Mouse (Mus musculus) embryonic facial prominence, embryonic 10.5 days (tissue): ENCODE measurements at regions not wholly inside any gene's neighbourhood (a gene's known extent, or its start where the extent isn't known, plus 50 kb on each side); places are given as distances from the start of the nearest gene placed in this dataset.

ENCODE experiments used
- DNase-seq: peaks from one replicate; pipeline ENCODE4 v3.0.0-alpha.2; 2017; ENCODE audit warnings: low spot score
- H3K27ac ChIP-seq: fragments of 300-500 bp; sonication (generic); replicated peaks from 2 replicates; pipeline ENCODE4 v1.5.1; 2016; ENCODE audit warnings: mild to moderate bottlenecking
- H3K27me3 ChIP-seq: fragments of 300-500 bp; sonication (generic); replicated peaks from 2 replicates; pipeline ENCODE4 v1.6.1; 2016; ENCODE audit warnings: low read depth, mild to moderate bottlenecking; ENCODE audit not compliant: poor library complexity, severe bottlenecking
- H3K36me3 ChIP-seq: fragments of 300-500 bp; sonication (generic); replicated peaks from 2 replicates; pipeline ENCODE4 v1.6.1; 2016; ENCODE audit warnings: mild to moderate bottlenecking, moderate library complexity
- H3K4me1 ChIP-seq: fragments of 300-500 bp; sonication (generic); 2 replicates; pipeline ENCODE4 v1.6.1; 2016
- H3K4me3 ChIP-seq: fragments of 300-500 bp; sonication (generic); 2 replicates; pipeline ENCODE4 v1.5.1; 2016; ENCODE audit warnings: mild to moderate bottlenecking, moderate library complexity
- H3K9me3 ChIP-seq: fragments of 300-500 bp; sonication (generic); 2 replicates; pipeline ENCODE4 v1.6.1; 2016; ENCODE audit warnings: mild to moderate bottlenecking
- WGBS: fragments of 180-500 bp; shearing (Covaris S2); methylation state at CpG from one replicate; pipeline ENCODE4 v1.1.7; 2016; 5-methylcytosine and 5-hydroxymethylcytosine counted together

DNA sequence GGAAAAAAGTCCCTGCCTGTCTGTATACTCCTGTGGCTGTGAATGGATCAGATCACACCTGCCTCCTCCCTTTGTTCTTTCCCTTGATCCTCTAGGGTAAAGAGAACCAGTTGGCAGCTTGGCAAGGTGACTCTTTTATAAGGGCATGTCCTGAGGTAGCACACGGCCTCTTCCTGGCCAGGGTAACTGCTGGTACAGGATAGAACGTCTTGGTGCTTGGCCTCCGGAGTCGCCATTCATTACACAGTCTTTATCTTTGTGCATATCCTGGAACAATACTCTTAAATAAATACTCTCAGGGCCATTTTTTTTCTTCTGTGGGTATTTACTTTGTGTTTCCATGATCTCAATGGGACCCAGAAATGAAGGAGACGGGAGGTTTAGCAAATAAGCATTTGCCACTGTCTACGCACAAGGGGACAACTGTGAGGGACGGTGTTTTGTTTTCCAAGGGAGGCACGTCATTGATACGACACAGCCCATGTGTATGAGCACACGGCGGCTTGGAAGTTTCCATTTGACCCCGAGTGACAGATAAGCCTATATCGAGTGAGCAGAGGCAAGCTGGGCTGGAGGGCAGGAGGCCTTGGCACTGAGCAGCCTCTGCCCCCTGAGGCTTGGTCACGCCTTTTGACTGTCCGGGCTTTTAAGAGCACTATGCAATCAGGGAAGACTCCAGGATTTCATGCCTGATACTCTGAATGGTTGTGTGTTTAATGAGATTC lies 151.1 kb downstream of the Irs2 start:
- Histone ChIP-seq H3K4me1 (peaks cover 17% of the 10 kb centered on the region), H3K9me3 (no peaks in the 10 kb centered on the region), H3K4me3 (no peak overlapping the region), H3K27ac (no peak overlapping the region), H3K36me3 (no peaks in the 10 kb centered on the region), H3K27me3 (peaks cover 7% of the 10 kb centered on the region)
- WGBS: 63% methylated on average over 15 of the region's 15 CpGs
- DNase-seq: no peak

DNA sequence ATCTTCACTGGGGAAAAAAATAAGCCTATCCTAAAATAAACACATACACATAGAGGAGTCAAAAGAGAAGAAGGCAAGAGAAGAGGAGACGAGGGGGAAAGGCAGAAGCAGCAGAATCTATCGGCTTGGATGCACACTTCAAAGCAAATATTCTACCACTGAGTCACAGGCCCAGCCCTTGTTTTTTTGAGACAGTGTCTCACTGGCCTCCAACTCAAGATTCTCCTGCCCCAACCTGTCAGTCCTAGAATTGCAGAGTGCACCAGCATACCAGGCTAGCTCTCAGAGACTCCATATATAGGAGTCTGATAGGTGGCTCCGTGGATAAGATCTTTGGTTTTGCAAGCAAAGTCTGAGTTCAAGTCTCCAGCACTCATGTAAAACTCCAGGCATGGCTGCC lies 152.6 kb downstream of the Irs2 start:
- Histone ChIP-seq H3K9me3 (no peaks in the 10 kb centered on the region), H3K4me1 (peaks cover 17% of the 10 kb centered on the region), H3K4me3 (no peak overlapping the region), H3K27me3 (peaks cover 7% of the 10 kb centered on the region; the same call in 1 of the 2 replicates), H3K36me3 (no peaks in the 10 kb centered on the region), H3K27ac (no peak overlapping the region)
- no peak for DNase-seq
- WGBS: 89% methylated on average over 3 of the region's 3 CpGs

DNA sequence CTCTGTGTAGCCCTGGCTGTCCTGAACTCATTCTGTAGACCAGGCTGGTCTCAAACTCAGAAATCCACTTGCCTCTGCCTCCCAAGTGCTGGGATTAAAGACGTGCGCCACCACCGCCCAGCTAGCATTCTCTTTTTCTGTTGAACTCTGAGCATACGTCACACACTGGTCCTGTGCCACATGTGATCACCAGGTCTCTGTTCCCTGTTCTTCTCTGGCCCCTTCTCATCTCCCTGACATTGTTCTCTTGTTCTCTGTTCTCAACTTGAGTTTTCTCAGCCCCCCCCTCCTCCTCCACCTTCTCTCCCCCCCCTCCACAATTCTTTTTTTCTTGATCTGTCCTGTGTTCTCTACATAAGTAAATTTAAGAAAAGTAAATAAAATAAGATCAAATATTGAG lies 153.1 kb downstream of the Irs2 start:
- Histone ChIP-seq H3K27ac (no peak overlapping the region), H3K27me3 (peaks cover 7% of the 10 kb centered on the region; the same call in 1 of the 2 replicates), H3K4me1 (peaks cover 17% of the 10 kb centered on the region), H3K9me3 (no peaks in the 10 kb centered on the region), H3K4me3 (no peak overlapping the region), H3K36me3 (no peaks in the 10 kb centered on the region)
- 76% methylated on average over 4 of the region's 4 CpGs for WGBS
- DNase-seq: no peak

DNA sequence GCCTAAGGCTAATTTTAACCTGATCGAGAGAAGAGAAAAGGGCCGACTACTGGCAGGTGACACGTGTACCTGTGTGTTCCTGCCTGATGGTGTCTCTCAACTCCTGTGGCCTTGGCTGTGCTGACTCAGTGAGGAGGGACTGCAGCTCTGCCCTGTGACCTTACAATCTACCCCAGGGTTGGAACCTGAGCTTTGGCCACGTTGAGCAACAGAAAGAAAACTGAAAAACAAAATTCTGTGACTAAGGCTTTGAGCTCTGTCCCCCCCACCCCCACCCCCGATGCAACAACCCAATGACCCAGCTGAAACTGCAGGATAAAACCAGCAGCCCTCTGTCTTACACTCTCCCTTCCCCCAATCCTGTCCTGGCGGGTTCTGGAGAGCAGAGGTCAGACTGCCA lies 153.7 kb downstream of the Irs2 start:
- 41% methylated on average over 6 of the region's 6 CpGs for WGBS

DNA sequence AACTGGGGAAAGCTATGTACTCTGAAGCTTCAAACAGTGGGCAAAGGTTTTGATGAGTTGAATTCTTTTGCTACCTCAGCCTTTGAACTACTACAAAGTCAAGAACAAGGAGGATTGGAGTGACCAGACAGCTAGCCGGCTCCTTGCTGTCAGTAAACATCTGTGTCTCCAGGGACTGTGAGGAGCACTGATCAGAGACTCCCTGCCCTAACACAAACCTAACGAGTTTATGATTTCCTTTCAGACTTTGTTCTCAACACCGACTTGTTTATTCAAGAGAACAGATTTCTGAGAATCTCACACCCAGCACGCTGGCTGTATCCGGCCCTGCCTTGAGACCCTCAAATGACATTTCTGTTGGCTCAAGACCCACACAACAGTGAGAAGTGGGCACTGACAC lies 154.4 kb downstream of the Irs2 start:
- Histone ChIP-seq H3K27ac (no peak overlapping the region), H3K27me3 (no peaks in the 10 kb centered on the region), H3K4me3 (no peak overlapping the region), H3K4me1 (peaks cover 22% of the 10 kb centered on the region), H3K36me3 (no peaks in the 10 kb centered on the region), H3K9me3 (no peaks in the 10 kb centered on the region)
- WGBS: 74% methylated on average over 5 of the region's 5 CpGs
- DNase-seq: no peak

More for the DNA sequence above, 153.7 kb downstream of the Irs2 start:
- DNase-seq: no peak
- Histone ChIP-seq H3K27ac (no peak overlapping the region), H3K9me3 (no peaks in the 10 kb centered on the region), H3K4me1 (peaks cover 22% of the 10 kb centered on the region), H3K27me3 (peaks cover 5% of the 10 kb centered on the region; the same call in 1 of the 2 replicates), H3K4me3 (no peak overlapping the region), H3K36me3 (no peaks in the 10 kb centered on the region)

DNA sequence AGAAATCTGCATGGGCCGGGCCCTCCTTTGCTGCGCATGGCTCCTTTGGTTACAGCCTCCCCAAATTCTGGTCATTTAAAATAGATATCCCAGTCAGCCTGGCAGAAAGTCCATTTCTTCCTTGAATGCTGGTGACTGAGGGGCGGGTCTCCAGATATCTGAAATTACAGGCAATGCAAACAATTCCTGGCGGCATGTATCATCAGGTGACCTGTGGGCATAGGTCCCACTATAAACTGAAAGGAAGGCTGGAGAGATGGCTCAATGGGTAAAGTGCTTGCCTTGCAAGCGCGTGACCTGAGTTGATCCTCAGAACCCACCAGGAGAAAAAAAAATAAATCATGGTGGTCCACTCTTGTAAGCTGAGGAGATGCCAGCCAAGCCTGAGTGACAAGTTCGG lies 158.3 kb downstream of the Irs2 start:
- Histone ChIP-seq H3K9me3 (no peaks in the 10 kb centered on the region), H3K36me3 (no peaks in the 10 kb centered on the region), H3K4me1 (peaks cover 10% of the 10 kb centered on the region), H3K27me3 (no peaks in the 10 kb centered on the region; the same call in 1 of the 2 replicates), H3K4me3 (no peak overlapping the region), H3K27ac (no peak overlapping the region; the same call in 1 of the 2 replicates)
- WGBS: 81% methylated on average over 7 of the region's 7 CpGs
- DNase-seq: no peak

DNA sequence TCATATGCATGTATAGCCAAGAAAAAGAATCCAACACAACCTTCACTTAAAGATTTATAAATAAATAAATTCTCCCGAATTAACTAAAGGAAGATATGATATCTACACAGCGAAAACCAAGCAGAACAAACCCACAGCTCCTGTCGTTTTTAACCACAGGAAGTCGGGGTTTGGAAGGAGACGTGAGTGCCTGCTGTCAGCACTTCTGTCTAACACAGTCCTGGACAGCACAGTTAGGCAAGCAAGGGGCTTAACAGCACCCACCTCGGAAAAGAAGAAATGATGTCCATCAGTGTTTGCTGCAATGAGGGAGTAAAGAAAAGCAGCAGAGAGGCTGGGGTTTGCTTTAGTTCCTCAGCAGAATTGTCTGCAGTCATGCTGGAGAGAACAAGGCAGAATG lies 162.7 kb downstream of the Irs2 start:
- WGBS: 54% methylated on average over 6 of the region's 6 CpGs
- DNase-seq: no peak
- no peak overlapping the region for H3K27ac ChIP-seq

DNA sequence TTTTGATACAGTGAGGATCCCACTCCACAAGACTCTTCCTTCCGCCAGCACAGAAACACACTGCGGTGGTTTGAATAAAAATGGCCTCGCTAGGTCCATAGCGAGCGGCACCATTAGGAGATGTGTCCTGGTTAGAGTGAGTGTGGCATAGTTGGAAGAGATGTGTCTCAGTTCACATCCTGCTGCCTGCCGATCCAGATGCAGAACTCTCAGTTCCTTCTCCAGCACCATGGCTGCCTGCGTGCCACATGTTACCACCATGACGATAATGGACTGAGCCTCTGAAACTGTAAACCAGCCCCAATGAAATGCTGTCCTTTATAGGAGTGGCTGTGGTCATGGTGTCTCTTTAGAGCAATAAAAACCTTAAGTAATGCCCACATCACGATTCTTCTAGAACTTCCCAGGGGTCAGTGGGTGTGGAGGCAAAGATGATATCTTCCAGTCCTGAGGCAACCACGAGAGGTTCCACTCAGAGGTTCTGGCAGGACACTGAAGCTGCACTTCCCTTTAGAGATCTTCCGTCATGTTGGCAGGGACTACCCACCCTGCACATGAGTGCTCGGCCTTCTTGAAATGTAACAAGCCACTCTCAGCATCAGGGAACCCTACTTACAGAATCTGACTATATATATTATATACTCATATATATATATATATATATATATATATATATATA lies 167.3 kb downstream of the Irs2 start:
- H3K36me3 ChIP-seq: no peaks in the 10 kb centered on the region
- WGBS: 94% methylated on average over 12 of the region's 12 CpGs
- no peak overlapping the region for H3K27ac ChIP-seq
- peaks cover 15% of the 10 kb centered on the region; the same call in 1 of the 2 replicates for H3K27me3 ChIP-seq
- no peaks in the 10 kb centered on the region for H3K9me3 ChIP-seq
- DNase-seq: no peak
- H3K4me3 ChIP-seq: no peak overlapping the region
- H3K4me1 ChIP-seq: peaks cover 7% of the 10 kb centered on the region; the same call in 1 of the 2 replicates

More for the DNA sequence above, 162.7 kb downstream of the Irs2 start:
- Histone ChIP-seq H3K27me3 (peaks cover 7% of the 10 kb centered on the region; the same call in 1 of the 2 replicates), H3K4me1 (peaks cover 7% of the 10 kb centered on the region), H3K36me3 (no peaks in the 10 kb centered on the region), H3K9me3 (no peaks in the 10 kb centered on the region), H3K4me3 (no peak overlapping the region)

DNA sequence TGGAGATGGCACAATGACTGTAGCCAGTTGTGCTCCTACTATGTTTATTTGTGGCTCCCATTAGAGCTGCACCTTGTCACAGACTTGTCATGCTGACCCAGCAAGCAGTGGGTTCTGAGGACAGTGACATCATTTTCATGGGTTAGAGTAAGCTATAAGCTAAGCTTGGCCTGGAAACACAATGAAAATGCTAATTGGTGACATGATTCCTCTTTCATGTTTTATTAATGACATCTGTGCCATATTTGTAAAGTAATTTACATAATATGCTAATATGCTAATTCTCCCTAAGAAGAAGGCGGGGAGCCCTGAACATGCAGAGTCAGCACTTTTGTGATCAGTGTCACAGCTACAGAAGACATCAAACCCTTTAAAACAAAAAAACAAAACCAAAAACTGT lies 168.2 kb downstream of the Irs2 start:
- Histone ChIP-seq H3K9me3 (no peaks in the 10 kb centered on the region), H3K4me1 (peaks cover 7% of the 10 kb centered on the region; the same call in 1 of the 2 replicates), H3K4me3 (no peak overlapping the region), H3K27me3 (peaks cover 15% of the 10 kb centered on the region; the same call in 1 of the 2 replicates), H3K27ac (no peak overlapping the region), H3K36me3 (no peaks in the 10 kb centered on the region)
- 94% methylated on average over 1 of the region's 1 CpGs for WGBS
- no peak for DNase-seq

DNA sequence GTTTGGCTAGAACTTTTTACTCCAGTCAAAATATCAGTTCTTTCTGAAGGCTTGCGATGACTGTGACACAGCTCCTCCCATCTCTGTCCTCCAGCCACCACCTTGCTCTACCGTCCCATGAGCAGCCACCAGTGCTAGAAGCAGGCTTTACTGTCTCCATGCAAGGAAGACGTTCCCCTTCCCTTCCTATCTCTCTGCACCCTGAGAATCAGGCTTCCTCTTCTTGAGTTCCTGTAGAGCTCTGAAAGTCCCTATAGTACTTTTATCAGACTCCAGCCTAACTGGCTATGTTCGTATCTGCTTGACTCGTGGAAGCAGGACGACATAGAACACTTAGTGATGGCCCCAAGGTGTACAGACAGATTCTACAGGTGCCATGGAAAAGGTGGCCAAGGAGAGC lies 173.2 kb downstream of the Irs2 start:
- 85% methylated on average over 6 of the region's 6 CpGs for WGBS
- Histone ChIP-seq H3K27me3 (peaks cover 8% of the 10 kb centered on the region; the same call in 1 of the 2 replicates), H3K4me1 (peaks cover 13% of the 10 kb centered on the region), H3K4me3 (no peak overlapping the region), H3K9me3 (no peaks in the 10 kb centered on the region), H3K27ac (no peak overlapping the region), H3K36me3 (no peaks in the 10 kb centered on the region)
- DNase-seq: no peak

DNA sequence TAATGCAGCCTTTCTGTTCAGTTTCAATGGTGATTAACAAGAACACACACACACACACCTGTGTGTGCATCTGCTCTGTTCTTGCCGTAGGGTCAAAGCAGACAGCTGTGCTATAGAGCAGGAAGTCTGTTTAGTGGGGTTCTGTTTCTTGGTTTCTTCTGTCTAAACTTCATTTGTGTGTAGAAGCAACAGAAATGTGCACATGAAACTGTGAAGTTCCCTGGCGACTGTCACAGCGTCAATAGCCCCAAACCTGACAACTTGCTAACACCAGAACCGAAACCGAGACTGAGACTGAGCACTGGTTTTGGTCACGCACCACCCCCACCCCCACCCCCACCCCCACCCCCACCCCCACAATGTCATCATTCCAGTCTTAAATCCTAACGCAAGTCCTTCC lies 176.4 kb downstream of the Irs2 start:
- WGBS: 88% methylated on average over 7 of the region's 7 CpGs
- Histone ChIP-seq H3K27ac (no peak overlapping the region), H3K36me3 (no peaks in the 10 kb centered on the region)

DNA sequence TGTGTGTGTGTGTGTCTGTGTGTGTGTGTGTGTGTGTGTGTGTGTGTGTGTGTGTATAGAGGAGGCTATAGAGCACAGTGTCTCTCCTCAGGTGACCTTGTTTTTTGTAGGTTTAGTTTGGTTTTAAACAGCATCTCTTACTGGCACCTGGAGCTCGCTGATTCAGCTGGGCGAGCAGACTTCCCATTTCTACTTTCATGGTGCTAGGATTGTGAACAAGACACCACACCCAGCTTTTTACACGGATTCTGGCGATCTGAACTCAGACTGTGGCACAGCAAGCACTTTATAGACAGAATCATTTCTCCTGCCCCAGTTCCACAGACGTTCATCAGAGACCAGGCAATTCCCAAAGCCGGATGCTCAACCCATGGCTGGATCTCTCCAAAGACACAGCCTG lies 177.0 kb downstream of the Irs2 start:
- H3K36me3 ChIP-seq: no peaks in the 10 kb centered on the region
- peaks cover 3% of the 10 kb centered on the region; the same call in 1 of the 2 replicates for H3K27me3 ChIP-seq
- WGBS: 80% methylated on average over 6 of the region's 6 CpGs
- peaks cover 12% of the 10 kb centered on the region for H3K4me1 ChIP-seq
- H3K27ac ChIP-seq: no peak overlapping the region
- DNase-seq: no peak
- H3K4me3 ChIP-seq: no peak overlapping the region
- H3K9me3 ChIP-seq: no peaks in the 10 kb centered on the region

More for the DNA sequence above, 176.4 kb downstream of the Irs2 start:
- Histone ChIP-seq H3K27me3 (peaks cover 3% of the 10 kb centered on the region; the same call in 1 of the 2 replicates), H3K4me1 (peaks cover 12% of the 10 kb centered on the region), H3K4me3 (no peak overlapping the region), H3K9me3 (no peaks in the 10 kb centered on the region)
- DNase-seq: no peak

DNA sequence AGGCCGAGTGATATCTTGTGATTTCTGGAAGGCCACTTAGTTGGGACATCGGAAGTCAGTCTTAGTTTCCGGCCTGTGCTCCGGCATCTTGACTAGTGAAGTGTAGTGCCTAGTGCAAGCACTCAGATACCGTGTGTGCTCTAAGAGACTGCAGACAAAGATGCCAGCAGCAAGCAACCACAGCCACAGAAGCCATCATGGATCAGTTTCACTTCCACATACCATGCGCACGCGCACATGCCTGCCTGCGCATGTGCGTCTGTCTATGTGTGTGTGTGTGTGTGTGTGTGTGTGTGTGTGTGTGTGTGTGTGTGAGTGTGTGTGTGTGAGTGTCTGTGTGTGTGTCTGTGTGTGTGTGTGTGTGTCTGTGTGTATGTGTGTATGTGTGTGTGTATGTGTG lies 177.4 kb downstream of the Irs2 start:
- DNase-seq: no peak
- H3K4me3 ChIP-seq: no peak overlapping the region
- no peaks in the 10 kb centered on the region for H3K36me3 ChIP-seq
- WGBS: 92% methylated on average over 10 of the region's 10 CpGs
- peaks cover 12% of the 10 kb centered on the region for H3K4me1 ChIP-seq
- H3K27me3 ChIP-seq: peaks cover 3% of the 10 kb centered on the region; the same call in 1 of the 2 replicates
- no peaks in the 10 kb centered on the region for H3K9me3 ChIP-seq
- no peak overlapping the region for H3K27ac ChIP-seq
